Mouse (Mus musculus) liver, embryonic 14.5 days (tissue): Measurements from ENCODE around the gene Kif5c.

Experiments used
- CTCF ChIP-seq: IDR thresholded peaks from 2 replicates; pipeline ENCODE4 v1.5.1; 2016; ENCODE audit warnings: antibody characterized with exemption, low read depth, control low read depth
- EP300 ChIP-seq: IDR thresholded peaks from 2 replicates; pipeline ENCODE4 v1.6.1; 2016; ENCODE audit warnings: antibody characterized with exemption, low read depth

DNA sequence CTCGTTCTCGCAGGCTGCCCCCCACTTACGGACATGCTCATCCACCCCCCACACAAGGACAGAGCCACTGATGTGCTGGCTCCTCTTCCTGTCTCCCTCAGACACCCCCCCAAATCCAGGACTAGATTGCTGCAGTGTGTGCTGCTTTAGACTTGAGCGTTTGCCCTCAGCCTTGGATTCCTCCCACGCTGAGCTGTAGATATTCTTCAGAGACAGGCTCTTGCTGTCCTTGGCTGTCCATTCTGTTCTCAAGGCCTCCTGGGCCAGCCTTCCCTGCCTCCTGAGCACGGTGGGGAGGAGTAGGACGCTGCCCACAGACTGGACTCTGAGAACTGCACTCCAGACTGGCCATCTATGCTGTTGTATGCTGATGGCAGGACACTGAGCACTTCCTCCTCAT, 127.8 kb downstream of the Kif5c start:
- TF ChIP-seq CTCF: no peak
- TF ChIP-seq EP300: no peak
